Mouse (Mus musculus) embryonic facial prominence, embryonic 12.5 days (tissue): ENCODE results near the gene Irf2. TPM values are rescaled to one million over a fixed set of nuclear protein-coding genes. Genes with fewer than 3 reads are reported as not detected.

Experiments used
- ATAC-seq: fragments of 200-750 bp; cut with Nextera tagmentation; 2 replicates; pipeline ENCODE4 v1.8.0; 2017; ENCODE audit not compliant: insufficient number of reproducible peaks, insufficient read depth, low FRiP score, low TSS enrichment
- H3K27ac ChIP-seq: fragments of 300-500 bp; sonication (generic); 2 replicates; pipeline ENCODE4 v1.5.1; 2016; ENCODE audit warnings: mild to moderate bottlenecking
- H3K27me3 ChIP-seq: fragments of 300-500 bp; sonication (generic); 2 replicates; pipeline ENCODE4 v1.6.1; 2016; ENCODE audit warnings: mild to moderate bottlenecking, moderate library complexity
- H3K36me3 ChIP-seq: fragments of 300-500 bp; sonication (generic); 2 replicates; pipeline ENCODE4 v1.6.1; 2016; ENCODE audit warnings: mild to moderate bottlenecking
- H3K4me1 ChIP-seq: fragments of 300-500 bp; sonication (generic); 2 replicates; pipeline ENCODE4 v1.6.1; 2016
- H3K4me2 ChIP-seq: fragments of 300-500 bp; sonication (generic); replicated peaks from 2 replicates; pipeline ENCODE4 v1.6.1; 2016; ENCODE audit warnings: mild to moderate bottlenecking, moderate library complexity
- H3K4me3 ChIP-seq: fragments of 300-500 bp; sonication (generic); 2 replicates; pipeline ENCODE4 v1.5.1; 2016; ENCODE audit warnings: mild to moderate bottlenecking
- H3K9ac ChIP-seq: fragments of 300-500 bp; sonication (generic); 2 replicates; pipeline ENCODE4 v1.6.1; 2016; ENCODE audit warnings: mild to moderate bottlenecking, moderate library complexity
- H3K9me3 ChIP-seq: fragments of 300-500 bp; sonication (generic); 2 replicates; pipeline ENCODE4 v1.6.1; 2016; ENCODE audit warnings: mild to moderate bottlenecking, moderate library complexity
- WGBS: fragments of 180-500 bp; shearing (Covaris S2); methylation state at CpG from one replicate; pipeline ENCODE4 v1.1.7; 2016; 5-methylcytosine and 5-hydroxymethylcytosine counted together
- polyA plus RNA-seq: library from polyadenylated mRNA; unstranded; fragments of >200 nt; fragmentation: Nextera tagmentation; extraction: Ambion mirVana; gene quantifications from 2 replicates; pipeline ENCODE4 v1.2.1, GENCODE M21; 2016

Gene Irf2
- polyA plus RNA-seq, 1 experiment from 2014 or later, result 18.4 TPM

GRCm38 (mm10) chr8:46846893-46847292 is 107.4 kb downstream of the Irf2 start:
- Histone ChIP-seq H3K27me3 (no peaks in the 10 kb centered on the region), H3K9ac (no peak overlapping the region), H3K4me3 (no peak overlapping the region), H3K4me1 (no peaks in the 10 kb centered on the region), H3K9me3 (no peaks in the 10 kb centered on the region), H3K36me3 (peaks cover 18% of the 10 kb centered on the region), H3K27ac (no peak overlapping the region), H3K4me2 (no peak overlapping the region)
- WGBS, result 91% methylated on average over 5 of the region's 5 CpGs
- ATAC-seq, result no peak

GRCm38 (mm10) chr8:46848011-46848641 is 108.6 kb downstream of the Irf2 start:
- H3K27ac ChIP-seq, result no peak overlapping the region
- no peak overlapping the region for H3K9ac ChIP-seq
- no peak overlapping the region for H3K4me3 ChIP-seq
- peaks cover 18% of the 10 kb centered on the region for H3K36me3 ChIP-seq
- 0 out of 2 replicates have a peak, but pooled peaks cover 4% of the 10 kb centered on the region for H3K4me1 ChIP-seq
- H3K27me3 ChIP-seq, result no peaks in the 10 kb centered on the region
- ATAC-seq, result no peak
- no peaks in the 10 kb centered on the region for H3K9me3 ChIP-seq
- WGBS, result 82% methylated on average over 6 of the region's 6 CpGs
- H3K4me2 ChIP-seq, result no peak overlapping the region

GRCm38 (mm10) chr8:46848931-46849330 is 109.4 kb downstream of the Irf2 start:
- no peak overlapping the region for H3K4me3 ChIP-seq
- 76% methylated on average over 6 of the region's 6 CpGs for WGBS
- no peak overlapping the region for H3K27ac ChIP-seq
- peaks cover 18% of the 10 kb centered on the region for H3K36me3 ChIP-seq
- H3K27me3 ChIP-seq, result no peaks in the 10 kb centered on the region
- H3K4me2 ChIP-seq, result no peak overlapping the region
- no peak overlapping the region for H3K9ac ChIP-seq
- no peaks in the 10 kb centered on the region for H3K9me3 ChIP-seq
- H3K4me1 ChIP-seq, result 0 out of 2 replicates have a peak, but pooled peaks cover 4% of the 10 kb centered on the region
- ATAC-seq, result no peak

- H3K4me3 ChIP-seq, result no peak overlapping the region
- no peaks in the 10 kb centered on the region for H3K9me3 ChIP-seq
- no peak overlapping the region for H3K9ac ChIP-seq
- no peak for ATAC-seq
- H3K36me3 ChIP-seq, result peaks cover 18% of the 10 kb centered on the region
- H3K27ac ChIP-seq, result no peak overlapping the region
- H3K4me2 ChIP-seq, result no peak overlapping the region
- WGBS, result 28% methylated on average over 2 of the region's 2 CpGs
- H3K4me1 ChIP-seq, result 0 out of 2 replicates have a peak, but pooled peaks cover 4% of the 10 kb centered on the region
- H3K27me3 ChIP-seq, result no peaks in the 10 kb centered on the region
These were observed 109.9 kb downstream of the Irf2 start for GRCm38 (mm10) chr8:46849458-46849857.

GRCm38 (mm10) chr8:46850258-46850897 is 110.8 kb downstream of the Irf2 start:
- WGBS, result 84% methylated on average over 6 of the region's 6 CpGs
- no peak for ATAC-seq
- Histone ChIP-seq H3K27me3 (no peaks in the 10 kb centered on the region), H3K4me2 (no peak overlapping the region), H3K27ac (no peak overlapping the region), H3K9me3 (no peaks in the 10 kb centered on the region), H3K9ac (no peak overlapping the region), H3K4me3 (no peak overlapping the region), H3K36me3 (peaks cover 18% of the 10 kb centered on the region), H3K4me1 (0 out of 2 replicates have a peak, but pooled peaks cover 4% of the 10 kb centered on the region)

GRCm38 (mm10) chr8:46851560-46851959 is 112.0 kb downstream of the Irf2 start:
- Histone ChIP-seq H3K27ac (no peak overlapping the region), H3K9me3 (no peaks in the 10 kb centered on the region), H3K4me2 (no peak overlapping the region), H3K4me3 (no peak overlapping the region), H3K27me3 (no peaks in the 10 kb centered on the region), H3K36me3 (peaks cover 8% of the 10 kb centered on the region), H3K9ac (no peak overlapping the region), H3K4me1 (0 out of 2 replicates have a peak, but pooled peaks cover 4% of the 10 kb centered on the region)
- 93% methylated on average over 4 of the region's 4 CpGs for WGBS
- no peak for ATAC-seq

- WGBS, result 74% methylated on average over 11 of the region's 11 CpGs
- H3K4me3 ChIP-seq, result no peak overlapping the region
- H3K9me3 ChIP-seq, result no peaks in the 10 kb centered on the region
- peaks cover 5% of the 10 kb centered on the region for H3K36me3 ChIP-seq
- 0 out of 2 replicates have a peak, but pooled peaks cover 4% of the 10 kb centered on the region for H3K4me1 ChIP-seq
- H3K4me2 ChIP-seq, result no peak overlapping the region
- H3K27me3 ChIP-seq, result no peaks in the 10 kb centered on the region
- H3K27ac ChIP-seq, result no peak overlapping the region; the same call in 1 of the 2 replicates
- no peak for ATAC-seq
- no peak overlapping the region for H3K9ac ChIP-seq
These were observed 112.8 kb downstream of the Irf2 start for GRCm38 (mm10) chr8:46852377-46852776.

- no peak overlapping the region for H3K27ac ChIP-seq
- 45% methylated on average over 7 of the region's 7 CpGs for WGBS
These were observed 119.8 kb downstream of the Irf2 start for GRCm38 (mm10) chr8:46859164-46859846.

GRCm38 (mm10) chr8:46859847-46860167 is 120.3 kb downstream of the Irf2 start:
- H3K9ac ChIP-seq, result no peak overlapping the region
- H3K4me2 ChIP-seq, result no peak overlapping the region
- no peak for ATAC-seq
- H3K36me3 ChIP-seq, result no peaks in the 10 kb centered on the region
- no peak overlapping the region for H3K4me3 ChIP-seq
- no peaks in the 10 kb centered on the region for H3K9me3 ChIP-seq
- WGBS, result 64% methylated on average over 8 of the region's 8 CpGs
- no peaks in the 10 kb centered on the region for H3K4me1 ChIP-seq
- no peaks in the 10 kb centered on the region for H3K27me3 ChIP-seq
- peak overlapping the region; percentile 36; the same call in 1 of the 2 replicates for H3K27ac ChIP-seq

More at GRCm38 (mm10) chr8:46859164-46859846, 119.8 kb downstream of the Irf2 start:
- no peak overlapping the region for H3K4me2 ChIP-seq
- no peak for ATAC-seq
- no peaks in the 10 kb centered on the region for H3K9me3 ChIP-seq
- no peak overlapping the region for H3K4me3 ChIP-seq
- no peak overlapping the region for H3K9ac ChIP-seq
- no peaks in the 10 kb centered on the region for H3K4me1 ChIP-seq
- H3K27me3 ChIP-seq, result no peaks in the 10 kb centered on the region
- H3K36me3 ChIP-seq, result no peaks in the 10 kb centered on the region

- Histone ChIP-seq H3K4me2 (no peak overlapping the region), H3K36me3 (no peaks in the 10 kb centered on the region), H3K9ac (no peak overlapping the region), H3K4me3 (no peak overlapping the region), H3K4me1 (no peaks in the 10 kb centered on the region), H3K27ac (no peak overlapping the region), H3K27me3 (no peaks in the 10 kb centered on the region), H3K9me3 (no peaks in the 10 kb centered on the region)
- WGBS, result 79% methylated on average over 5 of the region's 5 CpGs
- ATAC-seq, result no peak
These were observed 123.0 kb downstream of the Irf2 start for GRCm38 (mm10) chr8:46862508-46862907.

GRCm38 (mm10) chr8:46865428-46865827 is 125.9 kb downstream of the Irf2 start:
- Histone ChIP-seq H3K27me3 (no peaks in the 10 kb centered on the region), H3K4me2 (no peak overlapping the region), H3K36me3 (no peaks in the 10 kb centered on the region), H3K9ac (no peak overlapping the region), H3K27ac (no peak overlapping the region), H3K9me3 (no peaks in the 10 kb centered on the region), H3K4me1 (peaks cover 6% of the 10 kb centered on the region; the same call in 1 of the 2 replicates), H3K4me3 (no peak overlapping the region)
- 61% methylated on average over 1 of the region's 1 CpGs for WGBS
- no peak for ATAC-seq

GRCm38 (mm10) chr8:46867440-46867839 is 127.9 kb downstream of the Irf2 start:
- H3K4me3 ChIP-seq, result no peak overlapping the region
- H3K9me3 ChIP-seq, result no peaks in the 10 kb centered on the region
- H3K36me3 ChIP-seq, result no peaks in the 10 kb centered on the region
- no peak for ATAC-seq
- H3K4me1 ChIP-seq, result peaks cover 6% of the 10 kb centered on the region; the same call in 1 of the 2 replicates
- no peak overlapping the region for H3K4me2 ChIP-seq
- H3K27ac ChIP-seq, result no peak overlapping the region
- H3K27me3 ChIP-seq, result no peaks in the 10 kb centered on the region
- 67% methylated on average over 4 of the region's 4 CpGs for WGBS
- no peak overlapping the region for H3K9ac ChIP-seq
